ENCODE assay signal across 22 mouse cellular contexts in genomic region chr9:22837000-22837399, GRCm38 (mm10).
DNase-seq lines count a peak whose midpoint lies in the region; ATAC-seq and TF ChIP-seq lines count a peak whose summit lies in the region.
"Had no signal": no experiment of that assay in that cellular context is flagged by ENCODE, and none has a peak within 500 bp of the region (broad histone marks: within the 10 kb centered on the region; RNA-seq: fewer than 3 reads in every experiment).

No protein-coding gene starts in this region.

- TF ChIP-seq CTCF in ES-Bruce4 (IDR thresholded peaks at IDR 0.05; ENCODE audit: low read depth, low read length) = no peak

- no peak overlapping the region; the same call in 1 of the 2 replicates for H3K9ac ChIP-seq in hindbrain, embryonic 11.5 days (ENCODE audit: low read depth, low read length)
- H3K9ac ChIP-seq in hindbrain, embryonic 13.5 days = no peak overlapping the region
- no peak overlapping the region for H3K9ac ChIP-seq in ES-Bruce4 (ENCODE audit: low read depth, poor library complexity, severe bottlenecking)
- no peak overlapping the region for H3K9ac ChIP-seq in hindbrain, embryonic 16.5 days (ENCODE audit: low read depth, low read length)
- H3K9ac ChIP-seq: embryonic facial prominence, embryonic 13.5 days; heart, embryonic 15.5 days; limb, embryonic 15.5 days; liver, embryonic 14.5 days; lung, embryonic 15.5 days had no signal

- H3K4me2 ChIP-seq in hindbrain, embryonic 11.5 days (replicated peaks; ENCODE audit: low read depth, low read length) = no peak overlapping the region
- no peak overlapping the region for H3K4me2 ChIP-seq in hindbrain, embryonic 13.5 days
- no peak overlapping the region for H3K4me2 ChIP-seq in hindbrain, embryonic 16.5 days (ENCODE audit: low read length)
- H3K4me2 ChIP-seq: embryonic facial prominence, embryonic 13.5 days; heart, embryonic 15.5 days; limb, embryonic 15.5 days; lung, embryonic 15.5 days had no signal

- DNase-seq in hindbrain, embryonic 11.5 days (ENCODE audit: low spot score) = no peak
- peak; percentile 49 for DNase-seq in embryo, embryonic 10.5 days (ENCODE audit: low spot score)
- DNase-seq in retina, embryonic 14.5 days (ENCODE audit: low spot score) = peak; percentile 26
- no peak for DNase-seq in kidney, adult 18-20 months
- DNase-seq: adrenal gland, postnatal 25 days; cerebellum, adult 8-10 months; cerebellum, postnatal 36 days; heart, postnatal 4 days; kidney, adult 11 months; kidney, postnatal 4 days; layer of hippocampus, adult 9-11 months; lung, postnatal 4 days; right cerebral cortex, postnatal 4 days; thymus, postnatal 25 days had no signal

- H3K4me1 ChIP-seq in hindbrain, embryonic 11.5 days (replicated peaks; ENCODE audit: control insufficient read depth, insufficient read depth, low read length) = 0 out of 2 replicates have a peak, but pooled peaks cover 3% of the 10 kb centered on the region
- H3K4me1 ChIP-seq in hindbrain, embryonic 13.5 days (replicated peaks) = peaks cover 11% of the 10 kb centered on the region; the same call in 1 of the 2 replicates
- peaks cover 5% of the 10 kb centered on the region for H3K4me1 ChIP-seq in ES-Bruce4 (ENCODE audit: control insufficient read depth, insufficient read depth, low read length)
- H3K4me1 ChIP-seq in hindbrain, embryonic 16.5 days (ENCODE audit: control insufficient read depth, insufficient read depth, low read depth, low read length) = no peaks in the 10 kb centered on the region

- H3K9me3 ChIP-seq in hindbrain, embryonic 11.5 days (ENCODE audit: control insufficient read depth, low read length) = no peaks in the 10 kb centered on the region
- H3K9me3 ChIP-seq in hindbrain, embryonic 13.5 days = no peaks in the 10 kb centered on the region
- no peaks in the 10 kb centered on the region for H3K9me3 ChIP-seq in ES-Bruce4 (replicated peaks; ENCODE audit: control insufficient read depth, insufficient read depth, low read length, poor library complexity, severe bottlenecking)
- no peaks in the 10 kb centered on the region for H3K9me3 ChIP-seq in hindbrain, embryonic 16.5 days (ENCODE audit: control insufficient read depth, low read length)
- H3K9me3 ChIP-seq: embryonic facial prominence, embryonic 13.5 days; heart, embryonic 15.5 days; limb, embryonic 15.5 days; lung, embryonic 15.5 days had no signal

- WGBS in hindbrain, embryonic 11.5 days = 31% methylated on average over 6 of the region's 6 CpGs
- whole genome bisulfite sequencing in hindbrain, embryonic 13.5 days = 25% methylated on average over 6 of the region's 6 CpGs
- 26% methylated on average over 6 of the region's 6 CpGs for WGBS in hindbrain, embryonic 16.5 days

- H3K27ac ChIP-seq in hindbrain, embryonic 11.5 days (ENCODE audit: low read depth, low read length) = 0 out of 2 replicates have a peak overlapping the region, but pooled peaks have one; percentile 33
- H3K27ac ChIP-seq in hindbrain, embryonic 13.5 days = no peak overlapping the region
- H3K27ac ChIP-seq in ES-Bruce4 (ENCODE audit: insufficient read depth, low read length) = peak overlapping the region; percentile 72; the same call in 1 of the 2 replicates
- H3K27ac ChIP-seq in hindbrain, embryonic 16.5 days (ENCODE audit: low read depth, low read length) = no peak overlapping the region
- H3K27ac ChIP-seq: embryonic facial prominence, embryonic 13.5 days; heart, embryonic 15.5 days; limb, embryonic 15.5 days; liver, embryonic 14.5 days; lung, embryonic 15.5 days had no signal

- ATAC-seq in hindbrain, embryonic 11.5 days (ENCODE audit: low FRiP score) = peak; percentile 59; the same call in 1 of the 2 replicates
- ATAC-seq in hindbrain, embryonic 13.5 days (ENCODE audit: low FRiP score) = no peak
- no peak for ATAC-seq in hindbrain, embryonic 16.5 days

- no peaks in the 10 kb centered on the region for H3K27me3 ChIP-seq in hindbrain, embryonic 11.5 days (ENCODE audit: control insufficient read depth, insufficient read depth, low read length)
- no peaks in the 10 kb centered on the region for H3K27me3 ChIP-seq in hindbrain, embryonic 13.5 days
- no peaks in the 10 kb centered on the region for H3K27me3 ChIP-seq in ES-Bruce4 (ENCODE audit: control insufficient read depth, insufficient read depth, low read length, poor library complexity, severe bottlenecking)
- no peaks in the 10 kb centered on the region for H3K27me3 ChIP-seq in hindbrain, embryonic 16.5 days (replicated peaks; ENCODE audit: control insufficient read depth, insufficient read depth, low read length)
- H3K27me3 ChIP-seq: embryonic facial prominence, embryonic 13.5 days; heart, embryonic 15.5 days; limb, embryonic 15.5 days; lung, embryonic 15.5 days had no signal

- no peak for TF ChIP-seq POLR2A in ES-Bruce4 (IDR thresholded peaks at IDR 0.05; ENCODE audit: insufficient read depth, low read length)

- TF ChIP-seq EP300 in ES-Bruce4 (IDR thresholded peaks at IDR 0.05; ENCODE audit: insufficient read depth, low read depth, low read length) = no peak

- H3K36me3 ChIP-seq in hindbrain, embryonic 11.5 days (ENCODE audit: control insufficient read depth, insufficient read depth, low read length) = no peaks in the 10 kb centered on the region
- no peaks in the 10 kb centered on the region for H3K36me3 ChIP-seq in hindbrain, embryonic 13.5 days
- no peaks in the 10 kb centered on the region for H3K36me3 ChIP-seq in ES-Bruce4 (ENCODE audit: control insufficient read depth, insufficient read depth, low read length, poor library complexity, severe bottlenecking)
- H3K36me3 ChIP-seq in hindbrain, embryonic 16.5 days (ENCODE audit: control insufficient read depth, insufficient read depth, low read length) = no peaks in the 10 kb centered on the region
- H3K36me3 ChIP-seq: embryonic facial prominence, embryonic 13.5 days; heart, embryonic 15.5 days; limb, embryonic 15.5 days; lung, embryonic 15.5 days had no signal

- H3K4me3 ChIP-seq in hindbrain, embryonic 11.5 days (ENCODE audit: low read depth, low read length) = no peak overlapping the region
- no peak overlapping the region for H3K4me3 ChIP-seq in hindbrain, embryonic 13.5 days
- H3K4me3 ChIP-seq in ES-Bruce4 (ENCODE audit: low read depth, low read length) = no peak overlapping the region
- no peak overlapping the region for H3K4me3 ChIP-seq in hindbrain, embryonic 16.5 days (ENCODE audit: low read length)
- H3K4me3 ChIP-seq: embryonic facial prominence, embryonic 13.5 days; heart, embryonic 15.5 days; limb, embryonic 15.5 days; lung, embryonic 15.5 days had no signal

Comparison
In these comparisons a context has a peak if more than half of its experiments do, and no peak if none do; other contexts are left out.
1. H3K27ac ChIP-seq: peak in hindbrain, embryonic 11.5 days (single experiment) and ES-Bruce4 (single experiment); none in hindbrain, embryonic 13.5 days (single experiment) and hindbrain, embryonic 16.5 days (single experiment).
2. DNase-seq: peak in embryo, embryonic 10.5 days (single experiment) and retina, embryonic 14.5 days (single experiment); none in hindbrain, embryonic 11.5 days (single experiment) and kidney, adult 18-20 months (single experiment).